Mouse (Mus musculus): ENCODE measurements around the gene Runx1. TPM values are rescaled to one million over a fixed set of nuclear protein-coding genes. Genes with fewer than 3 reads are reported as not detected.

The Runx1 gene
- total RNA-seq (2017): 47.3 and 66.9 TPM in 2 replicates

DNA sequence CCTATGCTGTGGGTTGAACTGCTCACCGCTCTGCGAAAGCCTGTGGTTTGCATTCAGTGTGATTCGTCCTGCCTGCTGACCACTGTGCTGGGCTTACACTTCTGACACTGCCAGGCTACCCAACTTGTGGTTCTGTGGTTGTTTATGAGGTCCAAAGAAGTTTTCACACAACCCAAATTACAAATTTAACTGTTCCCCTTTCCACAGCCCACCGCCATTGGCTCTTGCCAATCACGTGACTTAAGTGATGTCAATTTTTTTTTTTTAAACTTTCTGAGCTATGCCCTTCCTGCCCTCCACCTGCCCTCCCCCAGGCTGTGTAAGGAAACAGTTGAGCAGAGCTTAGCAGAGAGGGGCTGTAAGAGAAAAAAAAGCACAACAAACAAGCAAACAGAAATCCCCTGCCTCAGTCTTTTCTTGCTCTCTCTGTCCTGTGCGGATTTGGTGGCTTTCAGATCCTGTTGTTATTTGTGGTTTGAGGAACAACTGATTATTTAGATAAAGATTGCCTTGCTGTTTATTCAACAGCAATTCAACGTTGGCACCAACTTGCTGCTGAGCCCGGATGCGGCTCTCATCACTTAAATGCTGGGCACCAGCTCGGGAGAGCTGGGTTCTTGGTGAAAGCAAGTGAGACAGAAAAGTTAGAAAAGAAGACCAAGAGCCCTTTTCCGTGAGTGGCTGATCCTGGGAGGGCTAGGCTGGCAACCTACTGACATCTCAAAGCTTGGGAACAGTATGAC is at the start of gene Runx1:
Gene Runx1, minus strand, starts transcription at position 242 of the 743 bp plus-strand sequence.
- ATAC-seq (replicated peaks in 1 of 2; ENCODE audit: insufficient read depth in 1 of 2, low FRiP score in 2 of 2, low TSS enrichment in 1 of 2, low read depth in 1 of 2, poor library complexity in 2 of 2, severe bottlenecking in 2 of 2): peak; percentile 54 to 67

DNA sequence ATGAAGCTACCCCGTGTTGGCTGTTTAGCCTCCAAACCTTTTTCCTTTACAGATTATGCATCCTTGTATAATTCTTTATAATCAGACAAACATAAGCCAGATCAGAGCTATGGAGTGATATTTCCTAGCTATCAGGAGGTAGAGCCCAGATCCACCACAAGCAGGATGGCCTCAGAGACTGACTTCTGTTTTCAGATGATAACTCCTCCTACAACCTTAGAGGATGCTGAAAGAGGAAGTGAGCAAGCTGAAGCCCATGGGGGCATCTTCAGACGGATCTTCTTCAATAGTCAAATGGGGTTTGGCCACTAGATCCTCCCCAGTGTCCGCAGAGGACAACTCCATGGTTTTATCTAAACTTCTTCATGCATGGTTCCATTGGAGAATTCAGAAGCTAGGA is 48.1 kb upstream of the Runx1 start:
- peak; percentile 82 to 89 for ATAC-seq (replicated peaks in 1 of 2; ENCODE audit: insufficient read depth in 1 of 2, low FRiP score in 2 of 2, low TSS enrichment in 1 of 2, low read depth in 1 of 2, poor library complexity in 2 of 2, severe bottlenecking in 2 of 2)

- no peak for ATAC-seq (replicated peaks in 1 of 2; ENCODE audit: insufficient read depth in 1 of 2, low FRiP score in 2 of 2, low TSS enrichment in 1 of 2, low read depth in 1 of 2, poor library complexity in 2 of 2, severe bottlenecking in 2 of 2)
These were observed 45.8 kb upstream of the Runx1 start for GRCm38 (mm10) chr16:92871728-92872127.

- peak; percentile 54 to 62; a peak in 3 of 4 replicates for ATAC-seq (replicated peaks in 1 of 2; ENCODE audit: insufficient read depth in 1 of 2, low FRiP score in 2 of 2, low TSS enrichment in 1 of 2, low read depth in 1 of 2, poor library complexity in 2 of 2, severe bottlenecking in 2 of 2)
These were observed 42.6 kb upstream of the Runx1 start for GRCm38 (mm10) chr16:92868550-92868949.

DNA sequence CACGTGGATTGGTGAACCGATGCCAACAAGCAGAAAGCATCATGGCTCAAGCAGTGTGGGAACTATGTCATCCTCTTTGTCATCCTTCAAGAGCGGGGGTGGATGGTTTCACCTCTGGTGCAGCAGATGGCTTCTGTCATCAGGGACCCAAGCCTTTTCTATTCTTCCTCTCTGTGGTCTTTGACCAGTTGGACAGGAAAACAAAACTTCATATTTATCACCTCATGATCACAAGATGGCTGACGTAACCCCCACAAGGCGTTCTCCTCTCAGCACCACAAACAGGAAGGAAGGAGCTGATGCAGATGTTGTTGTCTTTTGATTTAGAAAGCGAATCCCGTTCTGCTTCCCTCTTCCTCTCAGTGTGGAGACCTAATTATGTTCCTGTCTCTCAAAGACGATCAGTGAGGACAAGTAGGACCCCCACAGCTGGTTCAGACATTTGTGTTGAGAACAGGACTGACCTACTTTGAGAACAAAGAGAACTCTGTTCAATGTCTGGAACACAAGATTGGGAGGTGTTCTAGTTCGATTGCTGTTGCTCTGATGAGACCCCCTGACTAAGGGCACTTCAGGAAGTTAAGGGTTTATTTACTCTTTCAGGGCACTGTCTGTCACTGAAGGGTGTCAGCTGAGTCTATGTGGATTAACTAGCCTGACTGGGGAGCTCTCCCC is 41.4 kb upstream of the Runx1 start:
- peak; percentile 23 to 52; a peak in 1 of 4 replicates for ATAC-seq (replicated peaks in 1 of 2; ENCODE audit: insufficient read depth in 1 of 2, low FRiP score in 2 of 2, low TSS enrichment in 1 of 2, low read depth in 1 of 2, poor library complexity in 2 of 2, severe bottlenecking in 2 of 2)

- no peak for ATAC-seq (replicated peaks in 1 of 2; ENCODE audit: insufficient read depth in 1 of 2, low FRiP score in 2 of 2, low TSS enrichment in 1 of 2, low read depth in 1 of 2, poor library complexity in 2 of 2, severe bottlenecking in 2 of 2)
These were observed 39.4 kb upstream of the Runx1 start for GRCm38 (mm10) chr16:92865314-92865713.

- ATAC-seq (replicated peaks in 1 of 2; ENCODE audit: insufficient read depth in 1 of 2, low FRiP score in 2 of 2, low TSS enrichment in 1 of 2, low read depth in 1 of 2, poor library complexity in 2 of 2, severe bottlenecking in 2 of 2): peak in 1 of 2 experiments; percentile 38; a peak in 1 of 4 replicates
These were observed 38.2 kb upstream of the Runx1 start for GRCm38 (mm10) chr16:92864191-92864590.

GRCm38 (mm10) chr16:92863179-92863578 is 37.2 kb upstream of the Runx1 start:
- ATAC-seq (replicated peaks in 1 of 2; ENCODE audit: insufficient read depth in 1 of 2, low FRiP score in 2 of 2, low TSS enrichment in 1 of 2, low read depth in 1 of 2, poor library complexity in 2 of 2, severe bottlenecking in 2 of 2): no peak

GRCm38 (mm10) chr16:92862430-92862829 is 36.5 kb upstream of the Runx1 start:
- no peak for ATAC-seq (replicated peaks in 1 of 2; ENCODE audit: insufficient read depth in 1 of 2, low FRiP score in 2 of 2, low TSS enrichment in 1 of 2, low read depth in 1 of 2, poor library complexity in 2 of 2, severe bottlenecking in 2 of 2)

GRCm38 (mm10) chr16:92861571-92861970 is 35.6 kb upstream of the Runx1 start:
- no peak for ATAC-seq (replicated peaks in 1 of 2; ENCODE audit: insufficient read depth in 1 of 2, low FRiP score in 2 of 2, low TSS enrichment in 1 of 2, low read depth in 1 of 2, poor library complexity in 2 of 2, severe bottlenecking in 2 of 2)

- no peak for ATAC-seq (replicated peaks in 1 of 2; ENCODE audit: insufficient read depth in 1 of 2, low FRiP score in 2 of 2, low TSS enrichment in 1 of 2, low read depth in 1 of 2, poor library complexity in 2 of 2, severe bottlenecking in 2 of 2)
These were observed 34.7 kb upstream of the Runx1 start for GRCm38 (mm10) chr16:92860649-92861048.

DNA sequence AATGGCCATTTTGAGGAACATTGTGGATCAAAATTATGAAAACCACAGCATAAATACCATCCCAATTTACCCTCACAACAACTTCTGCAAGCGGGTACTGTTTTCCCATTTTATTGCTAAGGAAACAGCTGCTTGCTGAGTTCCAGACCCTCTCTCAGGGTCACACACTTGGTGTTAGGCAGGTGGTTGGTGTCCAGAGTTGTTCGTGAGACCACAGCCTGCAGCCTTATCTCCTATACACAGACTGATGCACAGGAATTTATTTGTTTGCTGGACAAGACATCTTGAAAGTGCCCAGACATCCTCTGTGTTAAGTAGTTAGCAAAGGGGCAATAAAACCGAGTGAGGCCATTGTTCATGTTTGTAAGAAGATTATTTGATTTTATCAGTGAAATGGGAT is 30.8 kb upstream of the Runx1 start:
- ATAC-seq (replicated peaks in 1 of 2; ENCODE audit: insufficient read depth in 1 of 2, low FRiP score in 2 of 2, low TSS enrichment in 1 of 2, low read depth in 1 of 2, poor library complexity in 2 of 2, severe bottlenecking in 2 of 2): no peak; a peak in 1 of 4 replicates

- ATAC-seq (replicated peaks in 1 of 2; ENCODE audit: insufficient read depth in 1 of 2, low FRiP score in 2 of 2, low TSS enrichment in 1 of 2, low read depth in 1 of 2, poor library complexity in 2 of 2, severe bottlenecking in 2 of 2): no peak
These were observed 26.3 kb upstream of the Runx1 start for GRCm38 (mm10) chr16:92852276-92852675.

- ATAC-seq (replicated peaks in 1 of 2; ENCODE audit: insufficient read depth in 1 of 2, low FRiP score in 2 of 2, low TSS enrichment in 1 of 2, low read depth in 1 of 2, poor library complexity in 2 of 2, severe bottlenecking in 2 of 2): no peak
These were observed 24.5 kb upstream of the Runx1 start for GRCm38 (mm10) chr16:92850416-92850815.

- ATAC-seq (replicated peaks in 1 of 2; ENCODE audit: insufficient read depth in 1 of 2, low FRiP score in 2 of 2, low TSS enrichment in 1 of 2, low read depth in 1 of 2, poor library complexity in 2 of 2, severe bottlenecking in 2 of 2): no peak
These were observed 21.9 kb upstream of the Runx1 start for GRCm38 (mm10) chr16:92847762-92848300.

DNA sequence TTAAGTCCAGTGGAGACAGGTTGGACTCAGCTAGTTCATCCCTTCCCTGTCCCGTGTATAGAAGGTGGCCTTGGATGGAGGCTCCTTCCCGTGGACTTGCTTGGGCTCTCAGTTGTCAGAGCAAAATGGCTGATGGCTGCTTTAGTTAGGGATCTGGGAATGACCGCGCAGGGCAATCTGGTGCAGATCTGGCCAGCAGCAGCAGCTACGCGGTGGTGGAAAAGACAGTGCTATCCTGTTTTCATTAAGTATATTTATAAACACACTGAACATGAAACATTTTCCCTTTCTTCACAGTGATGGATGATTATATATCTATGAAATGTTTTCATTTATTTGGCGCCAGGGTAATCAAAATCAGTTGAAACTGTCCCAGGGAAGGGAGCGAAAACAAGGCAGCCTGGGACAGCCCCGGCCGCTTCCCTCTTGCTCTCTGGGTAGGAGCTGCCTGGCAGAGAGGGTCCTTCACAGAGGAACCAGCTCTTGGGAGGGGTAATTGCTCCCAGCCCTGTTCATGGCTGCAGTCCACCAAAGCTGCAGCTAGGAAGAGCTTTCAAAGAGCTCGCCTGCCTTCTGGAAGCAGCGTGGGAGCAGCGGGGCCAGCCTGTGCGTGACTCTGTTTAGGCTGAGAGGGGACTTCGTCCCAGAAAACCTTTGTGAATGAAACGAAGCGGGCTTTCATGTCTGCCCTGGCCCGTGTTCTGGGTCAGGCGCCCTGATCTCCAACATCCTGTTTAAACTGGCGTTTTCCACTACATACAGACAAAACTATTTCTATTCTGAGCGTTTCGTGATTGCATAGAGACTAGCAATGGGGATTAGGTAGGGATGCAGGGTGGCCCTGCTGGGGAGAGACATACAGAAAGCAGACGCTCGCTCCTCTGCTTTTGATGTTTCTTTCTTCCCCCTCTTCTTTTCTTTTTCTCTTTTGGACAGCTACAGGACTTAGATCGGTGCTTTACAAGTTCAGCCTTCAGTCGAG is 19.6 kb upstream of the Runx1 start:
- no peak for ATAC-seq (replicated peaks in 1 of 2; ENCODE audit: insufficient read depth in 1 of 2, low FRiP score in 2 of 2, low TSS enrichment in 1 of 2, low read depth in 1 of 2, poor library complexity in 2 of 2, severe bottlenecking in 2 of 2)

DNA sequence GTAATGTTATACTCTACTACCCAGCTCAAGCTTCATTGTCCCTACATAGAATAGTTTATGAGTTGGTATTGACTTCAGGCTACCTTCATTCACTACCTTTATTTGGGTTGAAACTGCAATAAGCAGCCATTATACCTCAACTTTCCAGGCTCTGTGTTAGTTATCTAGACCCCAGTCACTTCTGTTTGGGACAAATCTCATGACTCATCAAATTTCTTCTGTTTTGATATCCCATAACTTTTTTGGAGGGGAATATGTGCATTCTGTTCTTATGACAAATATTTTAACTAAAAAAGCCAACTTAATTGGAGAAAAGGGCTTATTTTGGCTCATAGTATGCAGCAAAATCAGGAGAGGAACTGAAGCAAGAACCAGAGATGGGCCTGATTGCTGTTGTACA is 12.8 kb upstream of the Runx1 start:
- ATAC-seq (replicated peaks in 1 of 2; ENCODE audit: insufficient read depth in 1 of 2, low FRiP score in 2 of 2, low TSS enrichment in 1 of 2, low read depth in 1 of 2, poor library complexity in 2 of 2, severe bottlenecking in 2 of 2): no peak

Measured in hematopoietic stem cell, adult 5-6 weeks (primary cell).